Mouse (Mus musculus): Measurements from ENCODE around the gene Tmem176a.
A peak's percentile ranks its signal among the peaks of the same experiment; 100 is the strongest.

The Tmem176a gene

DNA sequence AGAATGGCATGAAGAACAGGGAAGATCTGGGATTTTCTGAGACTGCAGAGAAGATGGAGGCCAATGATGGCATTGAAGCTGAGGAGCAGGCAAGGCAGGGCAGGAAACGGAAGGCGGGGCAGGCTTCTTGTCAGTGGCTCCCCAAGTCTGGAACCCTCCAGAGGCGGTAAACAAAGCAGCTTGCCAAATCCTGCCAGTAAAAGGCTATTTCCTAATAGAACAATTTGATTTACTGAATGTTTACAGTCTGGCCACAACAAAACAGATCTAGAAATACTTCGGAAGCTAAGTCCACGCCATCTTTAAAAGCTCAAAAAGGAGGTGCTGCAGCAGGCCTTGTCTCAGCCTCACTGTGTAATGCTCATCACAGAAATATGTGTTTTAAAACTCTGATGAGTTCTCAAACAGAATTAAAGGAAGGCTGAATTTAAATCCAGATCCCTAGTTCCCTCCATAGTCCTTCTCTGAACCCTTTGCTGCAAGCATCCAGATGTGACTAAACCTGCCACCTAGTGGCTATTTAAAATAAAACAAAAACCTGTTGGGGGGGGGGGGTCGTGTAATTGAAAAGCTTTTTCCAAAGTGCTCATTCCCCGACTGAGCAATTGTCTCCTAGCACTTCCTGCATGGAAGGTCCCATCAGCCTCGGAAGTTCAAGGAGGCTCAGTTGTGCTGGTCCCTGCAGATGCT is 17.0 kb downstream of the Tmem176a start:
- H3K36me3 ChIP-seq (ENCODE audit: insufficient read depth, low read length) = no peaks in the 10 kb centered on the region
- no peaks in the 10 kb centered on the region for H3K27me3 ChIP-seq (ENCODE audit: insufficient read depth, low read length)
- peaks cover 51% of the 10 kb centered on the region for H3K4me1 ChIP-seq (replicated peaks; ENCODE audit: low read depth, low read length)
- peak; percentile 36 for TF ChIP-seq CTCF (conservative IDR thresholded peaks at IDR 0.05; ENCODE audit: low read length)
- no peak for TF ChIP-seq NANOG (IDR thresholded peaks at IDR 0.05; ENCODE audit: borderline replicate concordance, low read length)
- H3K9me3 ChIP-seq (ENCODE audit: low read length) = no peaks in the 10 kb centered on the region
- H3K4me3 ChIP-seq (replicated peaks; ENCODE audit: low read length) = no peak overlapping the region

DNA sequence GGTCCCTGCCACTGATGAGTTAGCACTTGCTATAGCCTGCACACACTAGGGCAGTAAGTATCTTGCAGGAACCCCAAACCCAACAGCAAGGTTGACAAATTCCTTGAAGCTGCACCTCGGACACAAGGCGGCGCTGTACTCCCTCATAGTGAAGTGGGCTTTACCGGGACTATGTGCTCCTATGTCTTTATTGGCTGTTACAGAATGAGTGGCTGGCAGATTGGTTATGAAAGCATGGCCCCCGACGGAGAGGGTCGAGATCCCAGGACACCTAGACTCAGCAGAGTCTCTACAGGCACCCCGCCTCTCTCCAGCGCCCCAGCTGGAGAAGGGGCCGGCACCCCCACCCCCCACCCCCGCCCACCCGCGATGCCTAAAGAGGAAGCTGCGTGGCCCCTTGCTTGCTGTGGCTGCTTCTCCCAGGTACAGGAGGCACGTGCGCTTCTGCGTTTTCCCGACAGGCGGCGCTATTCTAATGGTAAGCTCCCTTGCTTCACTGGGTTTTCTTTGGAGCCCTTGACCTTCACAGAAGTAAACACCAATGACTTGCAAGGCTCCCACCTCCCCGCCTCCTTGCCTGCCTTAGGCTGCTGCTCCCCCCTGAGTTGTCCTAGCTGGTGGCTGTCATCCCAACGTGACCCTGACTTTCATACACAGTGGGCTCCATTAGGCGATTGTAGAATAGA is 19.6 kb downstream of the Tmem176a start:
- Histone ChIP-seq H3K27me3 (ENCODE audit: insufficient read depth, low read length) (no peaks in the 10 kb centered on the region), H3K9me3 (ENCODE audit: low read length) (no peaks in the 10 kb centered on the region), H3K4me1 (replicated peaks; ENCODE audit: low read depth, low read length) (peaks cover 62% of the 10 kb centered on the region), H3K36me3 (ENCODE audit: insufficient read depth, low read length) (no peaks in the 10 kb centered on the region), H3K4me3 (replicated peaks; ENCODE audit: low read length) (peak overlapping the region; percentile 51; the same call in 1 of the 2 replicates)
- TF ChIP-seq CTCF (conservative IDR thresholded peaks at IDR 0.05; ENCODE audit: low read length) = peak; percentile 81
- TF ChIP-seq NANOG (IDR thresholded peaks at IDR 0.05; ENCODE audit: borderline replicate concordance, low read length) = no peak
- no peak for TF ChIP-seq POU5F1 (IDR thresholded peaks at IDR 0.05; ENCODE audit: borderline replicate concordance, low read length)

DNA sequence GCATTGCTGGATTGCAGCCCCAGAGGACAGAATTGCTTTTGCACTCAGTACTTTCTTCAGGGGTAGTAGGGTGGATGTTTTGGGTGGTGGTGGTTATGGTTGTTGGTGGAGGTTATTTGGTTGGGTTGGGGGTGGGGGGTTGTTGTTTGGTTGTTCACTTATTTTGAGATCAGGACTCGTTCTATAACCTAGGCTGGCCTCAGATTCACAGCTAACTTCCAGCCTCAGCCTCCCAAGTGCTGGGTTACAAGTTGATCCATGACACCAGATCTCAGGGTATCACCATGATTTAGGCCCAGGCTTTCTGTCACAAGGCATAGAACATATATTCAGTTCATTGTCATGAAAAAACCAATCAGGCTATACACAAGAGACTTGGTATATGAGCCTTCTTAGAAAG is 20.1 kb downstream of the Tmem176a start:
- no peak for TF ChIP-seq POU5F1 (IDR thresholded peaks at IDR 0.05; ENCODE audit: borderline replicate concordance, low read length)
- no peak for TF ChIP-seq CTCF (conservative IDR thresholded peaks at IDR 0.05; ENCODE audit: low read length)
- TF ChIP-seq NANOG (IDR thresholded peaks at IDR 0.05; ENCODE audit: borderline replicate concordance, low read length) = no peak
- Histone ChIP-seq H3K4me3 (replicated peaks; ENCODE audit: low read length) (no peak overlapping the region), H3K9me3 (ENCODE audit: low read length) (no peaks in the 10 kb centered on the region), H3K36me3 (ENCODE audit: insufficient read depth, low read length) (no peaks in the 10 kb centered on the region), H3K27me3 (ENCODE audit: insufficient read depth, low read length) (no peaks in the 10 kb centered on the region), H3K4me1 (replicated peaks; ENCODE audit: low read depth, low read length) (peaks cover 68% of the 10 kb centered on the region)

DNA sequence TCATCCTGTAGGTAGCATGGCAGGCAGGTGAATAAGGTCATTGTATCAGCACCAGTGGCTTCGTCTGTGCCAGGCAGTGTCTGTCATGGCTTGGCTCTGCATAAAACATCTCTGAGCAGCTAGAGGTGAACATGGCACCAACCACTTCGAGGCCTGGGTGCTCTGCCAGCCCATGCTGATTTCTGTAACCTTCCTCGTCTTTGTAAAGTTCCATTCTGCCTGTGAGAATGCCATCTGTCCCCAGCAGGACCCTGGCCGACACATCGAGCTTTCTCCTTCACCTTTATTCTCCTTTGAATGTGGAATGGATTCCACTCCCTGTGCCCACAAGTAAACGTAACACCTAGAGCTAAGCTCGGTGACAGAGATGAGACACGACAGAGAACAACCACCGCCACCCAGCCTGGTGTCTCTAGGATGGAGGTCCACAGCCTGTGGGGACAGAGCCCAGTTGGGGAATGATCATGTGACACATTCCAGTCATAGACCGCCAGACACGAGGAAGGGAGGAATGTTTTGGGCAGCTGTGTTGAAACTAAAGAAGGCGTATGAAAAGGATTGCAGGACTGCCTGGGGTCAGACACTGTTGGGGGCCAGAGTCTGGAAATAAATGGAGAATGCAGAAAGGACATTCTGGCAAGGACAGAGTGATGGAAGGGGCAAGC is 21.0 kb downstream of the Tmem176a start:
- TF ChIP-seq CTCF (conservative IDR thresholded peaks at IDR 0.05; ENCODE audit: low read length) = no peak
- TF ChIP-seq POU5F1 (IDR thresholded peaks at IDR 0.05; ENCODE audit: borderline replicate concordance, low read length) = no peak
- no peak for TF ChIP-seq NANOG (IDR thresholded peaks at IDR 0.05; ENCODE audit: borderline replicate concordance, low read length)
- H3K4me3 ChIP-seq (replicated peaks; ENCODE audit: low read length) = no peak overlapping the region
- no peaks in the 10 kb centered on the region for H3K9me3 ChIP-seq (ENCODE audit: low read length)
- H3K27me3 ChIP-seq (ENCODE audit: insufficient read depth, low read length) = no peaks in the 10 kb centered on the region
- H3K36me3 ChIP-seq (ENCODE audit: insufficient read depth, low read length) = no peaks in the 10 kb centered on the region
- H3K4me1 ChIP-seq (replicated peaks; ENCODE audit: low read depth, low read length) = peaks cover 75% of the 10 kb centered on the region

DNA sequence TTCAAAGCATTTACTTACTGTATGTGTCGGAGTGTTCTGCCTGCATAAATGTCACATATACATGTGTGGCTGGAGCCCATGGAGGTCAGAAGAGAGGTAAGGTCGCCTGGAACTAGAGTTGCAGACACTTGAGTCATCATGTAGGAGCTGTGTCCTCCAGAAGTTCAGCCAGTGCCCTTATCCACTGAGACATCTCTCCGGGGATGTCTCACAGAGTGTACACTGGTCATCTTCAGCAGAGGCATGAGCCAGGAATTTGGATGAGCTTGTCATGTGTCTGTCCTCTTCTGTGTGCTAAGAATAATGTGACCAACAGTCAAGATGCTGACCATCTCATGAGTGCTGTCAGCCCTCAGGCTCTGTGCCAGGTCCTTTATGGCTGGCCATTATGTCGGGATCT is 22.1 kb downstream of the Tmem176a start:
- H3K9me3 ChIP-seq (ENCODE audit: low read length) = no peaks in the 10 kb centered on the region
- H3K36me3 ChIP-seq (ENCODE audit: insufficient read depth, low read length) = no peaks in the 10 kb centered on the region
- no peak overlapping the region for H3K4me3 ChIP-seq (replicated peaks; ENCODE audit: low read length)
- TF ChIP-seq CTCF (conservative IDR thresholded peaks at IDR 0.05; ENCODE audit: low read length) (no peak), POU5F1 (IDR thresholded peaks at IDR 0.05; ENCODE audit: borderline replicate concordance, low read length) (no peak), NANOG (IDR thresholded peaks at IDR 0.05; ENCODE audit: borderline replicate concordance, low read length) (no peak)
- no peaks in the 10 kb centered on the region for H3K27me3 ChIP-seq (ENCODE audit: insufficient read depth, low read length)
- H3K4me1 ChIP-seq (replicated peaks; ENCODE audit: low read depth, low read length) = peaks cover 80% of the 10 kb centered on the region

DNA sequence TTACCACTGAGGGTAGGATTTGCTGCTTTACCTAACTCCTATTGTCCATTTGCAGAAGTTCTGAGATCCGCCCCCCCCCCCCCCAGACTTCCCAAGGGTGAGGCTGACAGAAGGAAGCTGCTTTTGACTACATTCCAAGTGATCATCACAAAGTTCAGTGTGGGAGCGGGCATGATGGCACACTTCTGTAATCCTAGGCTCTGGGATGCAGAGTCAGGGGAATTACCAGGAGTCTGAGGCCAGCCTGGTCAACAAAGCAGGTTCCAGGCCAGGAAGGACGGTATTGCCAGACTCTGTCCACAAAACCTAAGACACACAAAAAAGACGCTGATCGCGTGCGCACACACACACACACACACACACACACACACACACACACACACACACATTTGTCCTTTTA is 22.8 kb downstream of the Tmem176a start:
- no peaks in the 10 kb centered on the region for H3K27me3 ChIP-seq (ENCODE audit: insufficient read depth, low read length)
- H3K9me3 ChIP-seq (ENCODE audit: low read length) = no peaks in the 10 kb centered on the region
- H3K36me3 ChIP-seq (ENCODE audit: insufficient read depth, low read length) = no peaks in the 10 kb centered on the region
- TF ChIP-seq CTCF (conservative IDR thresholded peaks at IDR 0.05; ENCODE audit: low read length) (no peak), NANOG (IDR thresholded peaks at IDR 0.05; ENCODE audit: borderline replicate concordance, low read length) (no peak), POU5F1 (IDR thresholded peaks at IDR 0.05; ENCODE audit: borderline replicate concordance, low read length) (no peak)
- peaks cover 82% of the 10 kb centered on the region for H3K4me1 ChIP-seq (replicated peaks; ENCODE audit: low read depth, low read length)
- no peak overlapping the region for H3K4me3 ChIP-seq (replicated peaks; ENCODE audit: low read length)

DNA sequence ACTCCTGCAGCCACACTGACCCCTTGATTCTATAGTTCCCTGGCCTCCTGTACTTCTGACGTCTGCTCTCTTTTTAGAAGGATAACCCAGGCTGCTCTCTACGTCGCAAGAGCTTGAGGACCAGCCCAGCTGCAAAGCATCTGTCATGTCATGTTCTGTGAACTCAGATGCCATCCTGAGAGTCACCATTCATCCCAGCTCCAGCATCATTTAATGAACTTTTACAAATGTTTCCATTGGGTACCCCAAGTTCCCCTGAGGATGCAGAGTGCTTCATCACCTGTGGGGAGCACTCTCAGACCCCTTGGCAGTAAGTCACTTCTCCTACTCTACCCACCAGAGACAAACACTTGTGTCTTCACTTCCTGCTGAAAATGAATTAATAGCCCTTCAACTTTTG is 23.5 kb downstream of the Tmem176a start:
- Histone ChIP-seq H3K4me3 (replicated peaks; ENCODE audit: low read length) (no peak overlapping the region), H3K36me3 (ENCODE audit: insufficient read depth, low read length) (no peaks in the 10 kb centered on the region), H3K9me3 (ENCODE audit: low read length) (no peaks in the 10 kb centered on the region), H3K27me3 (ENCODE audit: insufficient read depth, low read length) (no peaks in the 10 kb centered on the region), H3K4me1 (replicated peaks; ENCODE audit: low read depth, low read length) (peaks cover 84% of the 10 kb centered on the region)
- TF ChIP-seq CTCF (conservative IDR thresholded peaks at IDR 0.05; ENCODE audit: low read length) = no peak
- TF ChIP-seq POU5F1 (IDR thresholded peaks at IDR 0.05; ENCODE audit: borderline replicate concordance, low read length) = no peak
- TF ChIP-seq NANOG (IDR thresholded peaks at IDR 0.05; ENCODE audit: borderline replicate concordance, low read length) = no peak

DNA sequence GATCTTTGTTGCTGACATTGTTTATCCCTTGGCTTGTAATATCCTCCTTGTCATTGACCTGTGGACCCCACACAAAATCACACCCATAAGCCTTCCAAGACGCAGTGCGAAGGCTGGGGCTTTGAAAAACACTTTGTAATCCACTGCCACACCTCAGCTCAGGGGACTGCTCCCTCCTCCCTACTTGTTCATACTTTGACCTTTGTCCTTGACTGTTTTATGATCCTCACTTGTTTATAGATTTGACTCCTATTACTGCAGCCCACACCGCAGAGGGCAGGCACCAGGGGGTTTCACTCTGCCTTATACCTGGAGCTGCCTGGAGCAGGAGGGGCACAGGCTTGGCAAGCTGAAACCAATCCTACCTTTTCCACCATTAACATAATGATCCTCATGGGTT is 24.0 kb downstream of the Tmem176a start:
- no peak overlapping the region for H3K4me3 ChIP-seq (replicated peaks; ENCODE audit: low read length)
- peaks cover 82% of the 10 kb centered on the region for H3K4me1 ChIP-seq (replicated peaks; ENCODE audit: low read depth, low read length)
- no peaks in the 10 kb centered on the region for H3K36me3 ChIP-seq (ENCODE audit: insufficient read depth, low read length)
- no peaks in the 10 kb centered on the region for H3K27me3 ChIP-seq (ENCODE audit: insufficient read depth, low read length)
- H3K9me3 ChIP-seq (ENCODE audit: low read length) = no peaks in the 10 kb centered on the region
- TF ChIP-seq CTCF (conservative IDR thresholded peaks at IDR 0.05; ENCODE audit: low read length) (no peak), NANOG (IDR thresholded peaks at IDR 0.05; ENCODE audit: borderline replicate concordance, low read length) (no peak), POU5F1 (IDR thresholded peaks at IDR 0.05; ENCODE audit: borderline replicate concordance, low read length) (no peak)

Data from E14TG2a.4 (cell line).